Mouse (Mus musculus): ENCODE measurements around the gene Olfr69. TPM values are rescaled to one million over a fixed set of nuclear protein-coding genes. Genes with fewer than 3 reads are reported as not detected.

The Olfr69 gene
- polyA plus RNA-seq, 1 experiment from 2014 or later, result not detected

Other genes with a start within 250 kb of the Olfr69 start
- gene Olfr612, start 228.9 kb downstream of the Olfr69 start, polyA plus RNA-seq (2015; fragmentation: Nextera tagmentation; extraction: Ambion mirVana), result not detected in 2 replicates
- gene Olfr613, start 223.5 kb downstream of the Olfr69 start, polyA plus RNA-seq (2015; fragmentation: Nextera tagmentation; extraction: Ambion mirVana), result not detected in 2 replicates
- not detected in 2 replicates for gene Olfr615, start 215.5 kb downstream of the Olfr69 start, polyA plus RNA-seq (2015; fragmentation: Nextera tagmentation; extraction: Ambion mirVana)
- gene Olfr616, start 202.5 kb downstream of the Olfr69 start, polyA plus RNA-seq (2015; fragmentation: Nextera tagmentation; extraction: Ambion mirVana), result not detected in 2 replicates
- not detected in 2 replicates for gene Olfr617, start 198.5 kb downstream of the Olfr69 start, polyA plus RNA-seq (2015; fragmentation: Nextera tagmentation; extraction: Ambion mirVana)
- gene Olfr618, start 181.5 kb downstream of the Olfr69 start, polyA plus RNA-seq (2015; fragmentation: Nextera tagmentation; extraction: Ambion mirVana), result not detected in 2 replicates
- not detected in 2 replicates for gene Olfr619, start 171.0 kb downstream of the Olfr69 start, polyA plus RNA-seq (2015; fragmentation: Nextera tagmentation; extraction: Ambion mirVana)
- not detected in 2 replicates for gene Olfr620, start 159.1 kb downstream of the Olfr69 start, polyA plus RNA-seq (2015; fragmentation: Nextera tagmentation; extraction: Ambion mirVana)
- gene Olfr622, start 128.9 kb downstream of the Olfr69 start, polyA plus RNA-seq (2015; fragmentation: Nextera tagmentation; extraction: Ambion mirVana), result not detected in 2 replicates
- gene Olfr623, start 107.9 kb downstream of the Olfr69 start, polyA plus RNA-seq (2015; fragmentation: Nextera tagmentation; extraction: Ambion mirVana), result not detected in 2 replicates
- gene Olfr624, start 100.4 kb downstream of the Olfr69 start, polyA plus RNA-seq (2015; fragmentation: Nextera tagmentation; extraction: Ambion mirVana), result not detected in 2 replicates
- not detected in 2 replicates for gene Olfr625-ps1, start 88.9 kb downstream of the Olfr69 start, polyA plus RNA-seq (2015; fragmentation: Nextera tagmentation; extraction: Ambion mirVana)
- gene Olfr243, start 56.9 kb downstream of the Olfr69 start, polyA plus RNA-seq (2015; fragmentation: Nextera tagmentation; extraction: Ambion mirVana), result not detected in 2 replicates
- gene Olfr628, start 41.2 kb downstream of the Olfr69 start, polyA plus RNA-seq (2015; fragmentation: Nextera tagmentation; extraction: Ambion mirVana), result not detected in 2 replicates
- gene Olfr629, start 26.7 kb downstream of the Olfr69 start, polyA plus RNA-seq (2015; fragmentation: Nextera tagmentation; extraction: Ambion mirVana), result not detected in 2 replicates
- not detected in 2 replicates for gene Olfr630, start 14.3 kb downstream of the Olfr69 start, polyA plus RNA-seq (2015; fragmentation: Nextera tagmentation; extraction: Ambion mirVana)
- not detected in 2 replicates for gene Olfr68, start 8.1 kb upstream of the Olfr69 start, polyA plus RNA-seq (2015; fragmentation: Nextera tagmentation; extraction: Ambion mirVana)
- not detected in 2 replicates for gene Olfr67, start 20.2 kb upstream of the Olfr69 start, polyA plus RNA-seq (2015; fragmentation: Nextera tagmentation; extraction: Ambion mirVana)
- gene Hbb-bt, start 42.4 kb upstream of the Olfr69 start, polyA plus RNA-seq (2015; fragmentation: Nextera tagmentation; extraction: Ambion mirVana), result 224 and 268 TPM in 2 replicates
- gene Hbb-bs, start 56.5 kb upstream of the Olfr69 start, polyA plus RNA-seq (2015; fragmentation: Nextera tagmentation; extraction: Ambion mirVana), result 1,063 and 1,204 TPM in 2 replicates
- gene Hbb-bh2, start 68.9 kb upstream of the Olfr69 start, polyA plus RNA-seq (2015; fragmentation: Nextera tagmentation; extraction: Ambion mirVana), result not detected in 2 replicates
- 0.88 and 1.3 TPM in 2 replicates for gene Hbb-bh1, start 71.6 kb upstream of the Olfr69 start, polyA plus RNA-seq (2015; fragmentation: Nextera tagmentation; extraction: Ambion mirVana)
- 2.1 and 2.6 TPM in 2 replicates for gene Hbb-y, start 81.6 kb upstream of the Olfr69 start, polyA plus RNA-seq (2015; fragmentation: Nextera tagmentation; extraction: Ambion mirVana)
- gene Olfr66, start 114.7 kb upstream of the Olfr69 start, polyA plus RNA-seq (2015; fragmentation: Nextera tagmentation; extraction: Ambion mirVana), result not detected in 2 replicates
- gene Olfr64, start 122.9 kb upstream of the Olfr69 start, polyA plus RNA-seq (2015; fragmentation: Nextera tagmentation; extraction: Ambion mirVana), result not detected in 2 replicates
- gene Olfr65, start 131.9 kb upstream of the Olfr69 start, polyA plus RNA-seq (2015; fragmentation: Nextera tagmentation; extraction: Ambion mirVana), result not detected in 2 replicates
- not detected in 2 replicates for gene Olfr631, start 157.2 kb upstream of the Olfr69 start, polyA plus RNA-seq (2015; fragmentation: Nextera tagmentation; extraction: Ambion mirVana)
- not detected in 2 replicates for gene Olfr632, start 162.8 kb upstream of the Olfr69 start, polyA plus RNA-seq (2015; fragmentation: Nextera tagmentation; extraction: Ambion mirVana)
- gene Olfr633, start 172.8 kb upstream of the Olfr69 start, polyA plus RNA-seq (2015; fragmentation: Nextera tagmentation; extraction: Ambion mirVana), result not detected in 2 replicates
- not detected in 2 replicates for gene Olfr635, start 199.6 kb upstream of the Olfr69 start, polyA plus RNA-seq (2015; fragmentation: Nextera tagmentation; extraction: Ambion mirVana)
- gene Olfr638, start 227.2 kb upstream of the Olfr69 start, polyA plus RNA-seq (2015; fragmentation: Nextera tagmentation; extraction: Ambion mirVana), result not detected in 2 replicates
- gene Olfr639, start 245.7 kb upstream of the Olfr69 start, polyA plus RNA-seq (2015; fragmentation: Nextera tagmentation; extraction: Ambion mirVana), result 0.01 and 0.03 TPM in 2 replicates